Mouse (Mus musculus) liver, embryonic 14.5 days (tissue): ENCODE data around the gene H6pd.

Source experiments
- CTCF ChIP-seq: IDR thresholded peaks from 2 replicates; pipeline ENCODE4 v1.5.1; 2016; ENCODE audit warnings: antibody characterized with exemption, low read depth, control low read depth
- EP300 ChIP-seq: IDR thresholded peaks from 2 replicates; pipeline ENCODE4 v1.6.1; 2016; ENCODE audit warnings: antibody characterized with exemption, low read depth

- no peak for TF ChIP-seq CTCF
- no peak for TF ChIP-seq EP300
These were observed 5.7 kb downstream of the H6pd start for GRCm38 (mm10) chr4:150003021-150003580.
